Mouse (Mus musculus) myocyte (in vitro differentiated cells): ENCODE results near the gene Clns1a. TPM values are rescaled to one million over a fixed set of nuclear protein-coding genes. Genes with fewer than 3 reads are reported as not detected.

Experiments
- H3K27me3 ChIP-seq: one replicate; pipeline ENCODE4 v1.6.1; 2011; ENCODE audit not compliant: control insufficient read depth, insufficient read depth, insufficient read length
- H3K36me3 ChIP-seq: one replicate; pipeline ENCODE4 v1.6.1; 2011; ENCODE audit not compliant: control insufficient read depth, insufficient read depth
- H3K4me2 ChIP-seq: one replicate; pipeline ENCODE4 v1.6.1; 2011; ENCODE audit warnings: low read depth, control low read depth
- H3K4me3 ChIP-seq: one replicate; pipeline ENCODE4 v1.5.1; 2011; ENCODE audit warnings: mild to moderate bottlenecking, control low read depth, moderate library complexity
- H3K79me2 ChIP-seq: one replicate; pipeline ENCODE4 v1.6.1; 2011; ENCODE audit not compliant: control insufficient read depth, insufficient read depth
- H3ac ChIP-seq: one replicate; pipeline ENCODE4 v1.6.1; 2011; ENCODE audit not compliant: control insufficient read depth, insufficient read length
- CEBPB ChIP-seq: IDR thresholded peaks from 2 replicates; pipeline ENCODE4 v1.6.1; 2011; ENCODE audit warnings: mild to moderate bottlenecking, moderate library complexity; ENCODE audit not compliant: poor library complexity, insufficient read depth, severe bottlenecking
- E2F4 ChIP-seq: IDR thresholded peaks from one replicate; pipeline ENCODE4 v1.6.1; 2011; ENCODE audit warnings: mild to moderate bottlenecking, control low read depth, moderate library complexity; ENCODE audit not compliant: insufficient read depth
- MAX ChIP-seq: IDR thresholded peaks from one replicate; pipeline ENCODE4 v1.6.1; 2011; ENCODE audit warnings: low read depth, mild to moderate bottlenecking, control low read depth
- MYOD1 ChIP-seq, 3 experiments: IDR thresholded peaks; one replicate each; pipeline ENCODE4 v1.6.1; 2011; ENCODE audit warnings: control low read depth in 2 of 3, low read depth in 2 of 3, mild to moderate bottlenecking in 2 of 3, moderate library complexity in 1 of 3; ENCODE audit not compliant: insufficient read length in 2 of 3, control insufficient read depth in 1 of 3
- MYOG ChIP-seq, 3 experiments: IDR thresholded peaks; one replicate each; pipeline ENCODE4 v1.6.1; 2011; ENCODE audit warnings: control low read depth in 2 of 3, low read depth in 2 of 3, mild to moderate bottlenecking in 2 of 3; ENCODE audit not compliant: insufficient read length in 2 of 3, control insufficient read depth in 1 of 3, insufficient read depth in 1 of 3
- POLR2A ChIP-seq: IDR thresholded peaks from one replicate; pipeline ENCODE4 v1.6.1; 2011; ENCODE audit warnings: low read depth, mild to moderate bottlenecking, control low read depth, moderate library complexity; ENCODE audit not compliant: insufficient read length
- POLR2AphosphoS2 ChIP-seq: IDR thresholded peaks from one replicate; pipeline ENCODE4 v1.6.1; 2011; ENCODE audit warnings: low read depth, control low read depth; ENCODE audit not compliant: insufficient read length
- REST ChIP-seq: IDR thresholded peaks from one replicate; pipeline ENCODE4 v1.6.1; 2011; ENCODE audit warnings: mild to moderate bottlenecking, control low read depth, moderate library complexity; ENCODE audit not compliant: insufficient read depth, insufficient read length
- SRF ChIP-seq: IDR thresholded peaks from one replicate; pipeline ENCODE4 v1.6.1; 2011; ENCODE audit warnings: low read depth; ENCODE audit not compliant: control insufficient read depth, insufficient read length
- TCF12 ChIP-seq: IDR thresholded peaks from one replicate; pipeline ENCODE4 v1.6.1; 2011; ENCODE audit warnings: mild to moderate bottlenecking, control low read depth; ENCODE audit not compliant: poor library complexity, insufficient read depth, severe bottlenecking
- TCF3 ChIP-seq: IDR thresholded peaks from one replicate; pipeline ENCODE4 v1.6.1; 2011; ENCODE audit warnings: low read depth, control low read depth; ENCODE audit not compliant: insufficient read length
- USF1 ChIP-seq: IDR thresholded peaks from one replicate; pipeline ENCODE4 v1.6.1; 2011; ENCODE audit warnings: low read depth, mild to moderate bottlenecking, control low read depth, moderate library complexity
- polyA plus RNA-seq: library from polyadenylated mRNA; unstranded; fragments of >200 nt; fragmentation: generic; extraction: Trizol; gene quantifications from one replicate; pipeline ENCODE4 v1.2.1, GENCODE M21; 2012; ENCODE audit warnings: missing spikeins

Clns1a gene
- polyA plus RNA-seq, 1 experiment, result 56.3 TPM

DNA sequence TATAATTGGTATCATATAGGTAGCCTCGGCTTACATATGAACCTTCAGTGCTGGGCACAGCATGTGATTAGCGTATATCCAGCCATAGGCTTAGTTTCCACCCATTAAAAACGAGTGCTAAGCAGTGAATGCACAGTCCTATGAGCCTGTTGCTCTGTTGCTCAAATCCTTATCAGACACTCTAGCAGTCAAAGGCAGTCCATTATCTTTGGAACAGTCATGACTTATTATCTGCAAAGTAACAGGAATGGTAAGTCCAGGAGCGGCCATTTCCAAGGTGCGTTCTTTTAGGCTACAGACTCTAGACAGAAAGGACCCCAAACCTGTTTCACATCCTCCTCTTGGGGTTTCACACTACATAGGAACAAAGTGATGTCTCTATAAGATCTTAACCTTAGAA is 37.2 kb downstream of the Clns1a start:
- Histone ChIP-seq H3K4me3 (no peak overlapping the region), H3K4me2 (no peak overlapping the region), H3K79me2 (no peaks in the 10 kb centered on the region), H3K27me3 (no peaks in the 10 kb centered on the region), H3ac (no peak overlapping the region), H3K36me3 (no peaks in the 10 kb centered on the region)
- TF ChIP-seq REST, result no peak
- no peak for TF ChIP-seq POLR2AphosphoS2
- TF ChIP-seq POLR2A, result no peak
- no peak for TF ChIP-seq SRF
- TF ChIP-seq MYOG (IDR thresholded peaks at IDR 0.05; ENCODE audit: control insufficient read depth in 1 of 3, insufficient read depth in 1 of 3, insufficient read length in 2 of 3, low read depth in 2 of 3), result no peak
- TF ChIP-seq CEBPB, result no peak
- TF ChIP-seq E2F4, result no peak
- no peak for TF ChIP-seq MYOD1 (IDR thresholded peaks at IDR 0.05; ENCODE audit: control insufficient read depth in 1 of 3, insufficient read length in 2 of 3, low read depth in 2 of 3)
- TF ChIP-seq USF1, result no peak
- TF ChIP-seq TCF12, result no peak
- TF ChIP-seq TCF3, result no peak
- TF ChIP-seq MAX, result no peak

DNA sequence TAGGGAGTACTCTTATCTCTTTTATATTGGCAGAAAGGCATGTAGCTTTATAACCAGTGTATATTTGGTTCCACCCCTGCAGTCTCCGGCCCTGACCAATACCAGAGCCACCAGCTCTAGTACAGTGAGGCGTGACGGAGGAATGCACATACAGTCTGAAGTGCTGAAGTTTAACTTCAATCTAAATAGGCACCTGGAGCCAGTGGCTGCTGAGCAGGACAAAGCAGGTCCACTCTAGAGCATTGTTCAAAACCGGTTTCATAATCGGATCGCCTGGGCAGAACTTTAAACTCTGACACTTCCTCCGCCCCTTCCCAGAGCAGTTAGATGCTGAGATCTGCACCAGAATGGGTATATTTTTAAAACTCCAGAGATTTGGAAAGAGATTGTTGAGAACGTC is 38.6 kb downstream of the Clns1a start:
- Histone ChIP-seq H3ac (no peak overlapping the region), H3K4me3 (no peak overlapping the region), H3K79me2 (no peaks in the 10 kb centered on the region), H3K27me3 (no peaks in the 10 kb centered on the region), H3K4me2 (no peak overlapping the region), H3K36me3 (no peaks in the 10 kb centered on the region)
- TF ChIP-seq TCF12 (no peak), MAX (no peak), TCF3 (no peak), MYOD1 (IDR thresholded peaks at IDR 0.05; ENCODE audit: control insufficient read depth in 1 of 3, insufficient read length in 2 of 3, low read depth in 2 of 3) (no peak), POLR2A (no peak), MYOG (IDR thresholded peaks at IDR 0.05; ENCODE audit: control insufficient read depth in 1 of 3, insufficient read depth in 1 of 3, insufficient read length in 2 of 3, low read depth in 2 of 3) (no peak), E2F4 (no peak), CEBPB (no peak), SRF (no peak), POLR2AphosphoS2 (no peak), REST (no peak), USF1 (no peak)

DNA sequence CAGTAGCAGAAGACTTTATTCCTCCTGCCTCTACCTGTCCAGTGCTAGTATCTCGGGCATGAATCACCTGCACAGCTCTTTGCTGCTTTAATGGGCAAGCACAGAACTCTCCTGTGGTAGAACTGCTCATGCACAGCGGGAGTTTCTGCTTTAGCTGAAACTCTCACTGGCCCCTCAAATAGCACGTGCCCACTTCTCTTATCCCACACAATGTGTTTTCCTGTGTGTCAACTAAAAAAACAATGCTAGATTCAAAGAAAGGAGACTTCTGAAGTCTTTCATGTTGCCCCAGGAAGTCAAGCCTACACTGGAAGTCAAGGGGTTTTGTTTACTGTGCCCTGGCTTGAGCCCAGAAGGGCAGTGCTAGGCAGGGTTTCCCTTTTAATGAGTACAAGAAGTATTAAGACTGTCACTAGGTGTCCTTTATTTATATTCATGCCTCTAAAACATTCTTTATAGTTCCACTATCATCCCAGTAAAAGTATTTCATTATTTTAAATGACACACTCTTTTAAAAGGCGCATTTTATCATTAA is 39.5 kb downstream of the Clns1a start:
- Histone ChIP-seq H3K4me2 (no peak overlapping the region), H3K79me2 (no peaks in the 10 kb centered on the region), H3ac (no peak overlapping the region), H3K27me3 (no peaks in the 10 kb centered on the region), H3K36me3 (no peaks in the 10 kb centered on the region), H3K4me3 (no peak overlapping the region)
- TF ChIP-seq MYOD1 (IDR thresholded peaks at IDR 0.05; ENCODE audit: control insufficient read depth in 1 of 3, insufficient read length in 2 of 3, low read depth in 2 of 3), result no peak
- TF ChIP-seq E2F4, result no peak
- no peak for TF ChIP-seq SRF
- no peak for TF ChIP-seq CEBPB
- TF ChIP-seq TCF3, result no peak
- no peak for TF ChIP-seq POLR2A
- no peak for TF ChIP-seq POLR2AphosphoS2
- TF ChIP-seq TCF12, result no peak
- no peak for TF ChIP-seq MYOG (IDR thresholded peaks at IDR 0.05; ENCODE audit: control insufficient read depth in 1 of 3, insufficient read depth in 1 of 3, insufficient read length in 2 of 3, low read depth in 2 of 3)
- no peak for TF ChIP-seq REST
- TF ChIP-seq USF1, result no peak
- no peak for TF ChIP-seq MAX

DNA sequence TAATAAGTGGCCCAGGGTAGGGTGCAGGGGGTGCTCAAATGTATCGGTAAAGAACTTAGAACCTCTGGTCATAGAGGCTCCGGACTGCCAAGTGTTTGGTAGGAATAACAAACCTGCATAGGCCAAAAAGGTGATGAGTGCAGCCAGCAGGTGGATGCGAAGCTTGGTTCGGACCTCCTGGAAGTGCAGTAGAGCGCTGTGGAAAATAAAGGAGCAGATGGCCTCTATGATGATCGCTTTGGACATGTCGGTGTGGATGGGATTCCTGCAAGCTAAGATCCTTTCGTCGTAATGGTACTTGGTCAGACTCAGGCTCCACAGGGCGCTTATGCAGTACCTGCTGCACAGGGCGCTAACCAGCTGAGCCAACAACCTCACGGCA is 40.8 kb downstream of the Clns1a start:
- H3K79me2 ChIP-seq, result no peaks in the 10 kb centered on the region
- H3K36me3 ChIP-seq, result no peaks in the 10 kb centered on the region
- TF ChIP-seq POLR2A (no peak), TCF12 (no peak), MYOD1 (IDR thresholded peaks at IDR 0.05; ENCODE audit: control insufficient read depth in 1 of 3, insufficient read length in 2 of 3, low read depth in 2 of 3) (no peak), SRF (no peak), TCF3 (no peak), CEBPB (no peak), POLR2AphosphoS2 (no peak), USF1 (no peak), E2F4 (no peak), REST (no peak), MAX (no peak), MYOG (IDR thresholded peaks at IDR 0.05; ENCODE audit: control insufficient read depth in 1 of 3, insufficient read depth in 1 of 3, insufficient read length in 2 of 3, low read depth in 2 of 3) (no peak)
- peak overlapping the region; percentile 95 for H3K4me2 ChIP-seq
- no peaks in the 10 kb centered on the region for H3K27me3 ChIP-seq
- peak overlapping the region; percentile 40 for H3ac ChIP-seq
- peak overlapping the region; percentile 28 for H3K4me3 ChIP-seq
